Mouse (Mus musculus): ENCODE data around the gene Hist3h2ba. TPM values are rescaled to one million over a fixed set of nuclear protein-coding genes. Genes with fewer than 3 reads are reported as not detected.

Hist3h2ba gene
- total RNA-seq (2021), result 100 to 1,000 TPM; 103 to 124 TPM

- intact Hi-C loops (cut with DNase I), result no loop called here
These were observed at the start of gene Hist3h2ba for GRCm38 (mm10) chr11:58948542-58949479. Gene Hist3h2ba, plus strand, starts transcription at chr11:58948920.

GRCm38 (mm10) chr11:58901080-58901479 lies 47.6 kb upstream of the Hist3h2ba start:
- intact Hi-C loops (cut with DNase I), result no loop called here
- DNase-seq (ENCODE audit: low spot score in 2 of 2), result no peak

More at GRCm38 (mm10) chr11:58948542-58949479, at the start of gene Hist3h2ba:
- DNase-seq (ENCODE audit: low spot score in 2 of 2), result peak; percentile 81

- intact Hi-C loops (cut with DNase I), result no loop called here
These were observed 45.0 kb upstream of the Hist3h2ba start, which contains the start of gene Zfp39 for GRCm38 (mm10) chr11:58903511-58904409. Gene Zfp39, minus strand, starts transcription at chr11:58904225.

GRCm38 (mm10) chr11:58904410-58904718 lies 44.4 kb upstream of the Hist3h2ba start:
- intact Hi-C loops (cut with DNase I), result no loop called here
- DNase-seq (ENCODE audit: low spot score in 2 of 2), result no peak

More at GRCm38 (mm10) chr11:58903511-58904409, 45.0 kb upstream of the Hist3h2ba start, which contains the start of gene Zfp39:
- DNase-seq (ENCODE audit: low spot score in 2 of 2), result peak; percentile 94 to 95

GRCm38 (mm10) chr11:58904838-58905237 lies 43.9 kb upstream of the Hist3h2ba start:
- intact Hi-C loops (cut with DNase I), result no loop called here
- no peak for DNase-seq (ENCODE audit: low spot score in 2 of 2)

GRCm38 (mm10) chr11:58913776-58914175 lies 34.9 kb upstream of the Hist3h2ba start:
- DNase-seq (ENCODE audit: low spot score in 2 of 2), result no peak
- intact Hi-C loops (cut with DNase I), result no loop called here

- intact Hi-C loops (cut with DNase I), result loop anchor here (5.0 kb wide), 1 partner anchor 383 kb away; no protein-coding TSS in a partner anchor
- no peak for DNase-seq (ENCODE audit: low spot score in 2 of 2)
These were observed 34.2 kb upstream of the Hist3h2ba start for GRCm38 (mm10) chr11:58914461-58915028.

- intact Hi-C loops (cut with DNase I), result loop anchor here (5.0 kb wide), 1 partner anchor 380 kb away; no protein-coding TSS in a partner anchor
- DNase-seq (ENCODE audit: low spot score in 2 of 2), result no peak
These were observed 31.6 kb upstream of the Hist3h2ba start for GRCm38 (mm10) chr11:58916879-58917744.

GRCm38 (mm10) chr11:58917745-58918366 lies 30.9 kb upstream of the Hist3h2ba start, which contains the start of gene Btnl10:
Gene Btnl10, plus strand, starts transcription at chr11:58917908.
- intact Hi-C loops (cut with DNase I), result loop anchor here (5.0 kb wide), 1 partner anchor 379 kb away; no protein-coding TSS in a partner anchor
- no peak for DNase-seq (ENCODE audit: low spot score in 2 of 2)

- intact Hi-C loops (cut with DNase I), result loop anchor here (5.0 kb wide), 1 partner anchor 379 kb away; no protein-coding TSS in a partner anchor
These were observed 30.0 kb upstream of the Hist3h2ba start for GRCm38 (mm10) chr11:58918759-58919158.

GRCm38 (mm10) chr11:58922420-58922819 lies 26.3 kb upstream of the Hist3h2ba start:
- intact Hi-C loops (cut with DNase I), result no loop called here
- no peak for DNase-seq (ENCODE audit: low spot score in 2 of 2)

More at GRCm38 (mm10) chr11:58918759-58919158, 30.0 kb upstream of the Hist3h2ba start:
- no peak for DNase-seq (ENCODE audit: low spot score in 2 of 2)

GRCm38 (mm10) chr11:58926651-58927050 lies 22.1 kb upstream of the Hist3h2ba start:
- intact Hi-C loops (cut with DNase I), result no loop called here
- no peak for DNase-seq (ENCODE audit: low spot score in 2 of 2)

- intact Hi-C loops (cut with DNase I), result no loop called here
- DNase-seq (ENCODE audit: low spot score in 2 of 2), result no peak
These were observed 21.7 kb upstream of the Hist3h2ba start for GRCm38 (mm10) chr11:58927053-58927452.

GRCm38 (mm10) chr11:58927790-58928651 lies 20.7 kb upstream of the Hist3h2ba start:
- intact Hi-C loops (cut with DNase I), result no loop called here
- DNase-seq (ENCODE audit: low spot score in 2 of 2), result no peak

GRCm38 (mm10) chr11:58929055-58929454 lies 19.7 kb upstream of the Hist3h2ba start:
- DNase-seq (ENCODE audit: low spot score in 2 of 2), result no peak
- intact Hi-C loops (cut with DNase I), result no loop called here

GRCm38 (mm10) chr11:58929641-58930040 lies 19.1 kb upstream of the Hist3h2ba start:
- DNase-seq (ENCODE audit: low spot score in 2 of 2), result no peak
- intact Hi-C loops (cut with DNase I), result no loop called here

GRCm38 (mm10) chr11:58930254-58930653 lies 18.5 kb upstream of the Hist3h2ba start:
- no peak for DNase-seq (ENCODE audit: low spot score in 2 of 2)
- intact Hi-C loops (cut with DNase I), result no loop called here

Measured in left cerebral cortex, postnatal 36 days (tissue).